Mouse (Mus musculus): ENCODE measurements around the gene Ccdc85b.
"Not testable (repeated sequence)": the region's sequence is repeated elsewhere in the genome, so short reads cannot be mapped to it uniquely, and the experiment has no call there.

The Ccdc85b gene

GRCm38 (mm10) chr19:5457746-5458442 is at the start of gene Ccdc85b:
Ccdc85b (minus strand) TSS chr19:5457894.
- no peak for DNase-seq

- DNase-seq, result no peak
These were observed 46.0 kb upstream of the Ccdc85b start, which contains the start of gene 1700020D05Rik for GRCm38 (mm10) chr19:5503687-5504086. 1700020D05Rik (minus strand) TSS chr19:5503787.

DNA sequence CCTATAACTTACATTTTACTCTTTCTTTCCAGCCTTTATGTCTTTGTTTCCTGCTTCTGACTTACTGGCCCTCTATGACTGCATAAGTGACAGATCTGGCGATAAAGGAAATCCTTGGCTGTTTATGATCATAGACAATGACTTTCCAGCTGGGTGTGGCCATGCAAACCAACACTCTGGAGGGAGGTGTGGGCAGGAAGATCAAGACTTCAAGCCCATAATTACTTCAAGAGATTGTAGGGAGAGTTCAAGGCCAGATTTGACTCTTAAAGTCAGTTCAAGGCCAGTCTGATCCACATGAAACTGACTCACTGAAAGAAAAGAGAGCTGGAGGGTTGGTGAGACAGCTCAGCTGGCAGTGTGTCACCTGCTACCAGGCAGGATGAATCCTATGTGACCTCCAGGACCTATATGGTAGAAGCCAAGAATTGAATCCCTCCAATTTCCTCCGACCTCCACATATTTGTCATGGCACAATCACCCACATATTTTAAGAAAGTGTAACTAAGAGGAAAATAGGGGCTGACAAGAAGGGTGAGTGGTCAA is 42.7 kb upstream of the Ccdc85b start:
- DNase-seq, result no peak

GRCm38 (mm10) chr19:5496052-5496370 is 38.3 kb upstream of the Ccdc85b start:
- no peak for DNase-seq

DNA sequence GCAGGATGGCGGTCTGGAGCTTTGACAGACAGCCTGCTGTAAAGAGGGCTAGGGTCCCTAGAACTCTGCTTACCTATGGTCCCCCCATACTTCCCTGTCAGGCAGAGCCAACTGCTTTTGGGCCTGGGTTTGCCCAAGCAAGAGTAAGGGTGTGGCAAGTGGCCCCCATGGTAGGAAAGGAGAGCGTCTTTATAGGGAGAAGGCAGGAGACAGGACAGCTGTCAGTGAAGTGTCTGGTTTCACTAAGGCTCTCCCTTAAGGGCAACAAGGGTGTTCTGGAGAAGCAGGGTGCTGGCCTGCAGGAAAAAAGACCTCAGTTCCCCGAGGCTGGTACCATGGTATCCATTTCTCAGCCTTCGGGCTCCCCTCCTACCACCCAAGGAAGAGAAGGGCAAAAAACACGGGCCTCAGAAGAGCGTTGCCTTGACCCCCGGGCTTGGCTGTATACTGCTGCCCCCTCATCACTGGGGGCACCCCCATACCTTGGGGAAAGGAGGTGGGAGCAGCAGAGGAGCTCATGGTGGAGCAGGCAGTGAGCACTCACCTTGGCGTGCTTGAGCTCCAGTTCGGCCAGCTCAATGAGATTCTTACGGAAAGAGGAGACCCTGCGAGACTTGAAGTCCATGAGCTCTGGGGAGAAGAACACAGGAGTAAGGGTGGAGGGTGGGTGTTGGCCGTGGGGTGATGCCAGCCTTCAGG is 37.8 kb upstream of the Ccdc85b start:
- DNase-seq, result no peak

DNA sequence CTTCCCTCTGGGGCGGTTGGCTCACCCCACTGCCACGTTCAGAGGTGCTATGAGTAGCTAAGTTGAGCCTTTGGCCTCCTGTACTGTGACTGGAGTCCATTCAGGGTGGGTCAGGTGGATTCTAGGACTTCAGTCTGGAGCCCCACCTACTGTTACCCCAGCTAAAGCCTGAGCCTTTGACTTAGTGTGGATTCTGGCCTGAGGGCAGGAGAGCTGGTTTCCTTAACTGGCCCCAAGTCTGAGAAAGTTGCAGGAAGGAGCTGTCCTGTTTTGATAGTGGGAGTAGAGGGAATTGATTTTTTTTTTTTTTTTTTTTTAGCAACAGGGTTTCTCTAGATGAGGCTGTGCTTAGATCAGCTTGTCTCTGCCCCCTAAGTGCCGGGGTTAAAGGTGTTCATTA is 36.6 kb upstream of the Ccdc85b start:
- peak; percentile 66 to 68 for DNase-seq

GRCm38 (mm10) chr19:5493301-5493721 is 35.6 kb upstream of the Ccdc85b start:
- DNase-seq, result peak; percentile 29 to 60

DNA sequence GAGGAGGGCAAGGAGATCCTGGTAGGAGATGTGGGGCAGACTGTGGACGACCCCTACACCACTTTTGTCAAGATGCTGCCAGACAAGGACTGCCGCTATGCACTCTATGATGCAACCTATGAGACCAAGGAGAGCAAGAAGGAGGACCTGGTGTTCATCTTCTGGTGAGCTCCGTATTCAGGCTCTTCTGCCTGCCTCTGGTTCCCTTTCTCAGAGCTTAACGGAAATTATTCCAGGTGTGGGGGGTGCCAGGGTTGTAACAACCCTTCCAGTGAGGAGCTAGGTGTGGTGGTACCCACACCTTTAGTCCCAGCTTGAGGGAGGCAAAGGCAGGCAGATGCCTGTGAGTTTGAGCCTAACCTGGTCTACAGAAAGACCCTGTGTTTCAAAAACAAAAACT is 34.9 kb upstream of the Ccdc85b start:
- DNase-seq, result no peak

DNA sequence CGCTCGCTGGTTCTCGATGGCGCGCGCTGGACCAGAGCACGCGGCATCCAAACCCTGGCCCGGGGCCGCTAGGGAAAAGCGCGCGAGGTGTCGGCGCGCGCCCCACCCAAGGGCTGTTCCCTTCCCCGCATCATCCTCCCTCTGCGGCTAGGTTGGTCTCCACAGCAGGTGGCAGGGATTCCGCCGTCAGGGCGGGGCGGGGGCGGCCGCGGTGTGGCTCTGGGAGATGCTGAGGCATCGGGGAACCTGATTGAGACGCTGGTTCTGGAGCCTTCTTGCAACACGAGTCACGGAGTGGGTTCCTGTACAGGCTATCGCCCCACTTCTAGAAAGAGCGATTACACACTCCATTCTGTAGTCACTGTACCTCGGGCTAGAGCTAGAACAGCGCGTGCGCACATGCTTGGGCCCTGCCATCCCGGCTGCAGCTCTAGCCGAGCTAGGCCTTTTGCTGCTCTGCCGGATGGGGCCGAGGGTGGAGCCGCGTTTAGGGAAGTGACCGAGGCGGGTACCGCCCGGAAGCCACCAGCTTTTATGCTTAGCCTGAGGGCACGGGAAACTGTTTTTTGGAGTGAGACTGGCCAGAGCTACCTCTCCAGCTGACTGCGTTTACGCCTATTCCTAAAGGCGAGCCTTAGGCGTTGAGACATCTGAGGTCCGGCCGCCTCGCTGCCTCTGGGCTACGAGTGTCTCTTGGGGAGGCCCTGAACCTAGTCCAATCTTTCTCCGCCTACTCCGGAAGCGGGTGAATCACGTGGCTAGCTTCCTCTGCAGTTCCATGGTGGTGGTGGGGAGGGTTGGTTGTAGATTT is 33.4 kb upstream of the Ccdc85b start:
- peak; percentile 90 to 92 for DNase-seq

GRCm38 (mm10) chr19:5490313-5490897 is 32.7 kb upstream of the Ccdc85b start, which contains the start of gene Cfl1:
Cfl1 (plus strand) TSS chr19:5490455.
- DNase-seq, result peak; percentile 96

DNA sequence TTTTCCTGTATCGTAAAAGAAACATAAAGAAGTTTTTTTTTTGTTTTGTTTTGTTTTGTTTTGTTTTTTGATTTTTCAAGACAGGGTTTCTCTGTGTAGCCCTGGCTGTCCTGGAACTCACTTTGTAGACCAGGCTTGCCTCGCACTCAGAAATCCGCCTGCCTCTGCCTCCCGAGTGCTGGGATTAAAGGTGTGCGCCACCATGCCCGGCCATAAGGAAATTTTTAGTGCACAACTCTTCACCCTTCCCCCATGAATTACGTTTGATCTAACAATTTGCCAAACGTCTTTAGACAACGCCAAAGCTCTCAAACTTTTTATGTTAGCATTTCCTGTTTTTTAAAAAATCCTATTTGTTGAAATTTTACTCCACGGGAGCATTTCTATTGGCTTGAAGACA is 32.0 kb upstream of the Ccdc85b start:
- DNase-seq, result not testable (repeated sequence)

DNA sequence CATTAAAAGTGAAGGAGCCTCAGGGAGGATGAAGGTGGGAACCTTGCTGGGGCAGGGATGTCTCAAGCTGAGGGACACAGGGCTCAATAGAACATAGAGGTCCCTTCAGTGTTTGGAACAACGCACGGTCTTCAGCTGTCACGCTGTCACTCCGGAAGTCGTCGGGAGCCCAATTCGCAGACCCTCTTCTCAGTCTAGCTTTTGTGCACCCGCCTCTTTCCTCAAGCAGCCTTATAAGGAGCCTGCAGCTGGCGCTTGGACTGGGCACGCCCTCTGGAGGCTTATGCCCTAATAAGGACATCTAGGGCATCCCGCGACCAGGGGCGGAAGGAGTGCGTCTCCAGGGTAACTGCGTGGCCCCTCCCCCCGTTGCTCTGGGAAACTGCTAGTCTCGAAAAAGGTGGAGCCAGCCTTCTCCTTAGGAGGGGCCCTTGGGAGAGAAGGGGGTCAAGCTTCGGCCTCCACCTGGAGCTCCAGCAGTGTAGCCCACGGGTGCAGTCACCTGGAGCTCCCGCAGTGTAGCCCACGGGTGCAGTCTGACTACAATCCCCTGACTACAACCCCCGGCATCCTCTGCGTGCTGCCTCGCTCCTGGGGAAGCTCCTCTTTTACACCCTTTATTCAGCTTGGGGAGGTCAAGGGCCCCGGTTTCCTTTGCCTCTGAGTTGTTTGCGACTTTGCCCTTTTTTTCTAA is 31.3 kb upstream of the Ccdc85b start:
- peak; percentile 99 for DNase-seq

- peak; percentile 98 to 99 for DNase-seq
These were observed 30.3 kb upstream of the Ccdc85b start, which contains the start of gene Mus81 for GRCm38 (mm10) chr19:5487768-5488550. Mus81 (minus strand) TSS chr19:5488402.

GRCm38 (mm10) chr19:5486771-5487170 is 29.1 kb upstream of the Ccdc85b start:
- no peak for DNase-seq

DNA sequence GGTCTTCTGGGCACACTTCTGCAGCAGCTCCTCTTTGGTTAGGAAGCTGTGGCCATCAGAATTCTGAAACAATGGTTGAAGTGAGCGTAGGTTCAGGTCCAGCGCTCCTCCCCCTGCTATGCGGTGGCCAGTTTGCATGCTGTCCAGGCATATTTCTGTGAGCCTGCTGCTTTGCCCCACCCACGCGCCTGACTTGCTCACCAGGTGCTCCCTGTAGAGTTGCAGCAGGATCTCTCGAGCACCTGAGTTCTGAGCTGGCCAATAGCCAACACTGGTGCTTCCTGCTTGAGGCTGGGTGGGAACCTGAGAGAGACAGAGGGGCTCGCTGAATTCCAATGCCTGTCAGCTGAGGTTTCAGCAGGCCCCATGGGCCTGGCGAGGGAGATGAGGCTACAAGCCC is 28.6 kb upstream of the Ccdc85b start:
- DNase-seq, result peak in 1 of 2 experiments; percentile 29

DNA sequence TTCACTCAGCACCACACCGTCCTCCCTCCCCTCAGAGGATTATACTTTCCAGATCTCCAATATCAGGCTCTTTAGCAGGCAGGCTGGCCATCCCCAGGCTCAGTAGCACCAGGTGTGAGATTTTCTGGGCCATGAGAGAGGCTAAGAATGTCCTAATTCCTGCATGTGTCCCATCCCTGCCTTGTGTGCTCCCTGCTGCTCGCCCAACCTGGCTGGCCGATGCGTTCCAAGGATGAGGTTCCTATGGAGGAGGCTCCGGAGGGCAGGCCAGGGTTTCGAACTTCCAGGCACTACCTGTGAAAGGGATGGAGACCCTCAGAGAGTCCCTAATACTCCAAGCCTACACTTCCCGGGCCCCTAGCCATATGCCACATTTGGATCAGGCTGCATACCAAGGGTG is 28.1 kb upstream of the Ccdc85b start:
- DNase-seq, result no peak

DNA sequence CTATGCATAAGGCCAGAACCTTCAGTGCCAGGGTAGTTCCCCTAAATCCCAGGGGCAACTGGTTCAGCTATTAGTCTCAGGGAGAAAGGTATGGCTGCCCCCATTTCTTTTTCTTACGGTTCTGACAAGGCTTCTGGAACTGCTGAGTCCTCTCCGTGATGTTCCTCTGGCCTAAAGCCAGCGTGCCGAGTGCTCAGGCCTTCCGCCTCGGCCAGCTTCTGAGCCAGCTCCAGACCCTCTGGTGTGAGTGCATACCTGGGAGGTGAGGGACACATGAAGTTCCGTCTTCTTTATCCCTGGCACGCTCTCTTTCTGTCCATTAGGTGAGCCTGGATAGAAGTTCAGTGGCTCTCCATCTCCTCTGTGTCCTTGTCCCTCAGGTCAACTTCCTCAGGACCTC is 27.7 kb upstream of the Ccdc85b start:
- DNase-seq, result no peak

DNA sequence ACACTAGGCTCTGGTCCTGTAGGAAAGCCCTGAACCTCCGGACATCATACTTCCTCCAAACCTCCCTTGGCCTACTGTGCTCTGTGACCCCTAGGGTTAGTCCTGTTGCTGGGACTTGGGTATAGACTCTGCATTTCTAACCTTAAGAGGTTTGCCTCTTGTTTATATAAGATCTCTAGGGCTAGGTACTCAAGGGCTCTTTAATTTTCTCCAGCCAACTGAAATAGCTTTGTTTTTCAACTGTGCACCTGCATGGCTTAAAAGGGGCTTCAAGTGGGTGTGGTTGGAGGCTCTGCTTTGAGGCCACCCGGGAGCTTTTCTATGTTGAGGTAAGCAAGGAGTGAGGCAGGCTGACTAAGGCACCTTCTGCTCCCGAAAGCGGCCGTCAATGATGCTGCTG is 26.8 kb upstream of the Ccdc85b start:
- no peak for DNase-seq

DNA sequence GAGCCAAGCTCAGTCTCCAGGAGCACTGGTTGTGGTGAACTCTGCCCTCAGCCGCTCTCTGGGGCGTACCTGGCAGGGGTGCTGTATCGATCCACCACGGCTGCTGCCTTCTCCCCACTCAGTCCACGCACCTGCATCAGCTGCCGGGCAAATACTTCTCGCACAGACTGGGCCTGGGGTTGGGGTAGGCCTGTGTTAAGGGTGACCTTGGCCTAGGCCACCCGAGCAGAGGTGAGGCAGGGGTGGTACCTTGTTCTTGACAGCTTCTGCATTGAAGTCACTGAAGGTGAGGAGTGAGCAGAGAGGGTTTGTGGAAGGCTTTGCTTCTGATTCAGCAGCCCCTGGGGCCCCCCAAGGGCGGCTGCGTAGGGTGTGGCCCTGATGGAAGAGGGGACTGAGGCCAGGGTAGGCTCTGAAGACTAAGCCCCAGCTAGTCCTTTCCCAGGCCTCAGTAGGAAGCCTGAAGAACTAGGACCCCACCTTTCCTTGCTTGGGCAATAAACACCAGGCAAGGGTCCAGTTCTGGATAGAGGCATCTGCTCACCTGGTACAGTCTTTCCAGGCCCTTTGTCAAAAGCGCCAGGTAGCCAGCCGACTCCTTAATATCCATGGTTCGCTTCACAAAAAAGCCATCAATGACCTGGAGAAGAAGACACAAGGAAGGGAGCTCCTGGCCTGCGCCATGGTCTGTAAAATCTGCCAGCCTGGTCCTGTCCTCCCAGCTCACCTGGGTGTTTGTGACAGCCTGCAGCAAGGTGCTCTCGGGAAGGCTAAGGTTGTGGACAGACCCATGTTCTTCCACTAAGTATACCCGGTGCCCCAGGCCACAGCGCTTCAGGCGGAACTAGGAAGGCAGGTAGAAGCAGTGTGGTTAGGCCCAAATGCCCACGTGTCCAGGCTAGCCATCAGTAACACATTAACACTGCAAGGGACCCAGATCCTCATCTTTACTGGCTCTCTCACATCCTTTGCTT is 26.0 kb upstream of the Ccdc85b start:
- DNase-seq, result no peak

GRCm38 (mm10) chr19:5481398-5481797 is 23.7 kb upstream of the Ccdc85b start:
- no peak for DNase-seq
